23 mouse cellular contexts compared by ENCODE assay signal in genomic region chr17:25467781-25468180, GRCm38 (mm10). TPM values are rescaled to one million over a fixed set of nuclear protein-coding genes. Genes with fewer than 3 reads are reported as not detected.
DNase-seq lines count a peak whose midpoint lies in the region; TF ChIP-seq lines count a peak whose summit lies in the region.
"Had no signal": no experiment of that assay in that cellular context is flagged by ENCODE, and none has a peak within 500 bp of the region (broad histone marks: within the 10 kb centered on the region; RNA-seq: fewer than 3 reads in every experiment).

No protein-coding gene starts in this region.

- TF ChIP-seq EP300 in heart, adult 2 months (IDR thresholded peaks at IDR 0.05; ENCODE audit: insufficient read depth, low read depth, low read length) = peak; percentile 46; the same call in 1 of the 2 replicates

- no peaks in the 10 kb centered on the region for H3K79me2 ChIP-seq in heart, adult 2 months (replicated peaks; ENCODE audit: control insufficient read depth, insufficient read depth, low read length)

- no peaks in the 10 kb centered on the region for H3K27me3 ChIP-seq in heart, adult 2 months (ENCODE audit: control insufficient read depth, insufficient read depth, low read length)

- no peak for TF ChIP-seq POLR2A in heart, adult 2 months (IDR thresholded peaks at IDR 0.05; ENCODE audit: insufficient read depth, low read depth, low read length)

- WGBS in heart, adult 2 months = 17% methylated on average over 6 of the region's 6 CpGs

- intact Hi-C loops in heart, adult 2 months (cut with DNase I) = no loop called here
- intact Hi-C loops in heart, postnatal 14 days (cut with DNase I) = no loop called here
- intact Hi-C loops in left cerebral cortex, adult 2 months (cut with DNase I) = no loop called here

- peak in 1 of 2 experiments; percentile 32 for DNase-seq in heart, adult 2 months
- DNase-seq in heart, postnatal 14 days = no peak
- peak; percentile 34 for DNase-seq in lung, postnatal 36 days
- DNase-seq in lung, postnatal 14 days = no peak
- DNase-seq in fibroblast of lung, adult 2 months (ENCODE audit: low read depth) = peak; percentile 29
- DNase-seq in left cerebral cortex, adult 2 months (ENCODE audit: extremely low spot score in 1 of 2, low spot score in 2 of 2) = no peak
- DNase-seq in urinary bladder, postnatal 4 days (ENCODE audit: low spot score in 2 of 2) = no peak
- DNase-seq: cerebellum, adult 9-10 months; gastrocnemius, postnatal 36 days; kidney, adult 18-20 months; lung, postnatal 4 days; right cerebral cortex, postnatal 25 days; thymus, postnatal 4 days had no signal

- no peak overlapping the region for H3K9ac ChIP-seq in heart, adult 2 months (ENCODE audit: low read depth, low read length)
- H3K9ac ChIP-seq: embryonic facial prominence, embryonic 12.5 days; forebrain, embryonic 15.5 days; hindbrain, embryonic 12.5 days; limb, embryonic 15.5 days; liver, embryonic 15.5 days had no signal

- TF ChIP-seq CTCF in heart, adult 2 months (IDR thresholded peaks at IDR 0.05) = no peak
- TF ChIP-seq CTCF in left cerebral cortex, adult 2 months (IDR thresholded peaks at IDR 0.05) = no peak

- no peak overlapping the region for H3K27ac ChIP-seq in heart, adult 2 months
- no peak overlapping the region for H3K27ac ChIP-seq in left cerebral cortex, adult 2 months
- H3K27ac ChIP-seq: embryonic facial prominence, embryonic 12.5 days; forebrain, embryonic 15.5 days; hindbrain, embryonic 12.5 days; kidney, postnatal 0 days; limb, embryonic 15.5 days; liver, embryonic 15.5 days had no signal

- no peaks in the 10 kb centered on the region for H3K4me1 ChIP-seq in heart, adult 2 months (ENCODE audit: control insufficient read depth, insufficient read depth, low read length)
- H3K4me1 ChIP-seq: embryonic facial prominence, embryonic 12.5 days had no signal

- H3K4me3 ChIP-seq in heart, adult 2 months = no peak overlapping the region
- no peak overlapping the region for H3K4me3 ChIP-seq in left cerebral cortex, adult 2 months
- H3K4me3 ChIP-seq: embryonic facial prominence, embryonic 12.5 days; erythroblast, embryonic 14.5 days; forebrain, embryonic 15.5 days; hindbrain, embryonic 12.5 days; limb, embryonic 15.5 days; liver, embryonic 15.5 days had no signal

- H3K36me3 ChIP-seq in heart, adult 2 months (ENCODE audit: control insufficient read depth, insufficient read depth, low read length) = no peaks in the 10 kb centered on the region
- H3K36me3 ChIP-seq: embryonic facial prominence, embryonic 12.5 days; forebrain, embryonic 15.5 days; hindbrain, embryonic 12.5 days; limb, embryonic 15.5 days; liver, embryonic 15.5 days had no signal

RNA-seq across cellular contexts. Expression of gene Tekt4, which starts 13.4 kb away (rescaled TPM):
- not detected for total RNA-seq in heart, adult 2 months (2021)
- 0.61 and 1.2 TPM in 2 replicates for polyA plus RNA-seq in heart, adult 2 months (2012; rRNA removed)
- under 1 TPM in 1 of 2 experiments, not detected in 1; 0.50 TPM for total RNA-seq in heart, postnatal 14 days (2021)
- total RNA-seq in left cerebral cortex, adult 2 months (2021) = 1 to 10 TPM; 2.1 to 2.4 TPM
- total RNA-seq: gastrocnemius, postnatal 36 days had no signal
- polyA plus RNA-seq: C2C12; erythroblast, embryonic 14.5 days; kidney, postnatal 0 days; limb, embryonic 15.5 days; liver, embryonic 15.5 days; stomach, embryonic 14.5 days had no signal

RNA-seq across cellular contexts. Expression of gene Sstr5, which starts 29.3 kb away (rescaled TPM):
- total RNA-seq in heart, adult 2 months (2021) = not detected
- not detected in 2 replicates for polyA plus RNA-seq in heart, adult 2 months (2012; rRNA removed)
- not detected for total RNA-seq in heart, postnatal 14 days (2021)
- under 1 TPM; 0.18 to 0.21 TPM for total RNA-seq in left cerebral cortex, adult 2 months (2021)
- total RNA-seq: gastrocnemius, postnatal 36 days had no signal
- polyA plus RNA-seq: C2C12; erythroblast, embryonic 14.5 days; hindbrain, embryonic 12.5 days; kidney, postnatal 0 days; liver, embryonic 15.5 days; spleen, adult 2 months; stomach, embryonic 14.5 days had no signal

RNA-seq across cellular contexts. Expression of gene Cacna1h, which starts 34.2 kb away (rescaled TPM):
- total RNA-seq in heart, adult 2 months (2021) = 1 to 10 TPM; 4.5 to 5.5 TPM
- polyA plus RNA-seq in heart, adult 2 months (2012; rRNA removed) = 20.4 and 23.2 TPM in 2 replicates
- 1 to 10 TPM; 4.9 to 8.1 TPM for total RNA-seq in heart, postnatal 14 days (2021)
- 10 to 100 TPM; 45.2 to 48.0 TPM for total RNA-seq in left cerebral cortex, adult 2 months (2021)
- polyA plus RNA-seq: C2C12 had no signal

Comparison
In these comparisons a context has a peak if more than half of its experiments do, and no peak if none do; other contexts are left out.
1. DNase-seq: peak in lung, postnatal 36 days (single experiment) and fibroblast of lung, adult 2 months (single experiment); none in heart, postnatal 14 days (0 of 2), lung, postnatal 14 days (single experiment), left cerebral cortex, adult 2 months (0 of 2) and urinary bladder, postnatal 4 days (0 of 2).
2. RNA of gene Cacna1h, which starts 34.2 kb away (total RNA-seq): 45.2 to 48.0 TPM in left cerebral cortex, adult 2 months; 4.9 to 8.1 TPM in heart, postnatal 14 days and 4.5 to 5.5 TPM in heart, adult 2 months; every median in the first group is over 4 times any median in the second.